Mouse (Mus musculus) yolk sac, embryonic 10.5 days (tissue): Measurements from ENCODE around the gene 1700023F06Rik.
"Not testable (repeated sequence)": the region's sequence is repeated elsewhere in the genome, so short reads cannot be mapped to it uniquely, and the experiment has no call there.

Source experiments
- DNase-seq: peaks from one replicate; pipeline ENCODE4 v3.0.0-alpha.2; 2017; ENCODE audit warnings: low spot score

The 1700023F06Rik gene

DNA sequence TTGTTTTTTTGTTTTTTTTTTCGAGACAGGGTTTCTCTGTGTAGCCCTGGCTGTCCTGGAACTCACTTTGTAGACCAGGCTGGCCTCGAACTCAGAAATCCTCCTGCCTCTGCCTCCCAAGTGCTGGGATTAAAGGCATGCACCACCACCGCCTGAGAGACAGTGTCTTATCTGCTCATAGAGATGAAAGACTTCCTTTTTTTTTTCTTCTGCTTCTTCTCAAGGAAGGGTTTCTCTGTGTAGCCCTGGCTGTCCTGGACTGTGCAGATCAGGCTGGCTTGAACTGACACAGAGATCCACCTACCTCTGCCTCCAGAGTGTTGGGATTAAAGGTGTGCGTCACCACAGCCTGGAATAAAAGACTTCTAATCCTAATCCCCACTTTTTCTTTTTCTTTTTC, 14.4 kb upstream of the 1700023F06Rik start:
- not testable (repeated sequence) for DNase-seq

DNA sequence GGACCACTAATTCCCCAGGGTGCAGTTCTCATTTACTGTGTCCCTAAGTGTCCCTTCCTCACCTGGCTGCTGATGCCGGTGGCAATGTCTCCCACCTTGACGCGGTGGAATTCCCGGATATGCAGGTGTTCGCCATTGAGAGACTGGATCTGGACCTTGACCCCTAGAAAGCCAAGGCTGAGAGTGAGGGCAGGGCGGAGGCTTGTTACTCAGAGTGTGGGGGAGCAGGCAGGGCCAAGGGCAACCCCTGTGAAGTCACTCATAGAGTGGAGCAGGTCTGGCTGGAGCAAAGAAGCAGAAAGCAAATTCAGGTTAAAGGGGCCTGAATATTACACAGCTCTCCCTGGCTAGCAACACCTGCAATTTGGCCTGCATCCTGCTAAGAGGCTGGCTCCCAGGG, 13.1 kb upstream of the 1700023F06Rik start:
- DNase-seq = peak; percentile 66

DNA sequence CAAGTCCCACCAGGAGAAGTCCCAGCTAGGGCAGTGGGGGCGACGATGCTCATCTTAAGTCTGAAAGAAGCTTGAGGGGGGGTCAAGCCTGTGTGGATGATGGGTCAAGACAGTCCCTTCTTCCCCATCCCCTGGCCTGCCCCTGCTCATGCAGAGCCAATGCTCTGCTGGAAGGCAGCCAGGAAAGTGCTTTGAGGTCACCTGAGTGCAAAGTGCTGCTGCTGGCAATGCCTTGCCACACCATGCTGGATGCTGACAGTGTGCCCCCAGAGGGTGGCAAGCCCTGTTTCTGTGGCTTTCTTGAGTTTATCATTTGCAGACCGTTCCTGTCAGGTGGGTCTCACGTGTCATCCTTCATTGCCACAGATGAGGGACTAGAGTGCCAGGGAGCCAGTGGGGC, 11.6 kb upstream of the 1700023F06Rik start:
- DNase-seq = no peak

DNA sequence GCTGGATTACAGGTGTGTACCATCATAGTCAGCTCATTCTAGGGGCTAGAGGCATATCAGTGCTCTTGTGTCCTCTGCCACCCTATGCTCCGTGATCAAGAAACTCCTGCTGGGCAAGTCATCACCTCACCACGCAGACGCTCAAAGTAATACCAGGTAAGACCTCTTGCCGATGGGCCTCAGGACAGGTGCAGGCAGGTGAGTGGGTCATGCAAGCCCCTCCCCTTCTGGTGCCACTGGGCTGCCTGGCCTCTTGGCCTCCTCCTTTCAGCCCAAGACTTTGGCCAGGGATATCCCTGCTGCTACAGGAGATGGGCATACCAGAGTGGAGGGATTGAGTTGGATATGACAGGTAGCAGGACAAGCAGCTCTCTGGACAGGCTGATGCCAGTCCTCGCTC, 10.9 kb upstream of the 1700023F06Rik start:
- no peak for DNase-seq

DNA sequence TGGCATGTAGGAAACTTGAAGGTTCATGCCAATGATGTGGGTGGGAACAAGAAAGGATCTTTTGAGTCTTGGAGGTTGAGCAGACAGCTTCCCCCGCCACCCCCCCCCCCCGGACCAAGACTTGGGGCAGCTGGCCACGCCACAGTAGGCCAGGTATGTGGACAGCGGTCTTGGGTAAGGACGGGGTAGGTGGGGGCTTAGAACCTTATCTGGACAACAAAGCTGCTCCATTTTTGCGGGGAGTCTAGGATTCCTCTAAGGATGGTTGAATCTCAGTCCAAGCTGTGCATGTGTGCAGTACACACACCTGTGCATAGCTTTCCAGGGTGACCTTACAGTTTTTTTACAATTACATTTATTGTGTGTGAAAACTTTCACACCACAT, 10.2 kb upstream of the 1700023F06Rik start:
- no peak for DNase-seq

DNA sequence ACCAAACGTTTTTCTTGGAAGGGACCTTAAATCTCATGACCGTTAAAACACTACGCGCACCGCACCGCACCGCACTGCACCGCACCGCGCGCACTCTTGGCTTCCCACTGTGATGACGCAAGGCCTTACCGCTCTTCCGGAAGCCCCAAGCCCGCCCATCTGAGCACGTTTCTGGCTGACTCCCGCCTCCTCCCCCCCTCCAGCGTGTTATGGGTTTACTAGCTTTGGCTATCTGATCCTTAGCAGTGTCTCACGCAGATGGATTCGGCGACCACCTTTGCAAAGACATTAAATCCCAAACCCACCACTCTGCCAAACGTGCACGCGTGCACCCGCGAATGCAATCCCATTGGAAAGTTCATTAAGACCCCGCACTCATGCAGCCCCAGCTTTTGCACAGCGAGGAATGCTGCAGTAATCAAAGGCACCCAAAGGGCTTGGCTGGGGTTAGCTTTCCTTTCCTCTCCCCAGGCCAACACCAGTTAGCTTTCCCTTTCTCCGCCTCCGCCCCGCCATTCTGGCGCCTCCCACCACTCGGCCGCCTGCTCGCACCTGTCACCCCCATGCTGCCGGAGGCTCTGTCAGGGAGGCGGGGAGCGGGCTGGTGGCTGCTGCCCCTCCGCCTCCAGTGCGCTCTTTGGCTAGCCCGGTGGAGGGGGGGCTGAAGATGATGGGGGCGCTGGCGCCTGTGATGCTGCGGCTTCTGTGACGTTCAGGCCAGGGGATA, 9.6 kb upstream of the 1700023F06Rik start, which contains the start of gene Spata32:
Gene Spata32 (minus strand): TSS at position 643 of the 727 bp plus-strand sequence.
- DNase-seq = peak; percentile 48

DNA sequence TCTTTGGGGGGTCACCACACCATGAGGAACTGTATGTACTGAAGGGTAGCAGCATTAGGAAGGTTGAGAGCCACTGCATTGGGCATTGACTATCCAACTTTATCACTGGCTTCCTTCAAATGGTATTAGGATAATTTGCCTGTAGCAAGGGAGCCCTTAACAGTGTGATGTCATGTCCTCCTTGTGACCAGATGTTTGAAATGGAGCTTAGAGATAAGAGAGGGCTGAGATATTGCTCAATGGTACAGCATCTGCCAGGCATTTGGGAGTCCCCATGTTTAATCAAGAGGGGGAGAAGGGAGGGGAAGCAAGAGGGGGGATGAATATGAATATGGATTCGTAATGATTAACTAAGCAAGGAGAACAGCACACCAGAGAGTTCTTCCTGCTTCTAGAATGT, 7.0 kb upstream of the 1700023F06Rik start:
- DNase-seq = no peak

DNA sequence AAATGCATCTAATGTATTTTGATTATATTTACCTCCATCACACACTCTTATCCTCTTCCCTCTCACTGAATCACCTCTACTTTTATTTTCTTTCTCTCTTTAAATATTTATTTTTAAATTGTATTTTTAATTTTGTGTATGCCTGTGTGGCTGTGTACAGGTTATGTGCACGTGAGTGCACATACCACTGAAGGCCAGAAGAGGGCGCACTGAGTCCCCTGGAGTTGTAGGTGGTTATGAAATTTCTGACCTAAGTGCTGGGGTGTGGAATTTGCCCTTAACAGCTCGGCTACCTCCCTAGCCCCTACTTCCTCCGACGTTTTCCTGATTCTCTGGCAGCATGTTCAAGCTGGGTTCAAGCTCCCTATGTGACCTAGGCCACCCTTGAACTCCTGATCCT, 5.4 kb upstream of the 1700023F06Rik start:
- no peak for DNase-seq

DNA sequence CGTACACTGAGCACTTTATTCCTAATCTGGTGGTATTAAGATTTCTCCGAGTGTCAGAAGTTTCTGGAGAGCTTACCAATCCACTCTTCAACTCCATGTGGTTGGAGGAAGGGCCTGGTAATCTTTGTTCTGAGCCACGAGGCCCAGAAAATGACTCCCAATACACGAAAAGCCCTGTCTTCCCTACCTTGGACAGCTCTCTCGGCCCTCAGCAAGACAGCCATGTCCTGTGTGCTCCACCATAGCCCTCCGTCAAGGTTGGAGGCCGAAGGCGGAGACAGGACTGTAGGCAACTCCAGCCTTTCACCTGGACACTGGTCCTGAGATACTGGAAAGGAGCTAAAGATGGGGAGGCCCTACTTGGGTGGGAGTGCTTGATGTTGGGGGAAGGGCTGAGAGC, 1.9 kb upstream of the 1700023F06Rik start:
- no peak for DNase-seq

DNA sequence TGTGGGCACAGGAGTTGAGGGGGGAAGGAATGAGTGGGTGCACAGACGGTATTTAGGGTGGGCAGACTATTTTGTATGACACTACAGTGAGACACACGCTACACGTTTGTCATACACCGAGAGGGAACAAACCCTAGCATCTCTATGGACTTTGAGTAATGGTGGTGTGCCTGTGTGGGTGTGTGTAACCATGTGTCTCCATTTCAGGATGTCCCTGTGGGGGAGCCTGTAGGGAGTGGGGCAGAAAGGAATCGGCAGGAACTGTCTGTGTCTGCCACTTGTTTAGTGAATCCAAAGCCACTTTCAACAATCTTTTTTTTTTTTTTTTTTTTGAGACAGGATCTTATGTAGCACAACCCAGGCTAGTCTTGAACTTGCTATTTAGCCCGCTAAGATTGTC, 2.2 kb downstream of the 1700023F06Rik start:
- no peak for DNase-seq

DNA sequence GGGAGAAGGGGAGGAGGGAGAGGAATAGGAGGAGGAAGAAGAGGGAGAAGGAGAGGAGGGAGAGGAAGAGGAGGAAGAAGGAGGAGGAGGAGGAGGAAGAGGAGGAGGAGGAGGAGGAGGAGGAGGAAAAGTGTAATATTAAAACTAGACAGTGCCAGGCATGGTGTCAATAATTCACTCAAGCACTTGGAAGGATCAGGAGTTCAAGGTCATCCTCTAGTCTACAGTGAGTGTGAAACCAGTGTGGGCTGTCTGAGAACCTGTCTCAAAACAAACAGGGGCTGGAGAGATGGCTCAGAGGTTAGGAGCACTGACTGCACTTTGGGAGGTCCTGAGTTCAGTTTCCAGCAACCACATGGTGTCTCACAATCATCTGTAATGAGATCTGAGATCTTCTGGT, 6.0 kb downstream of the 1700023F06Rik start:
- DNase-seq = no peak

DNA sequence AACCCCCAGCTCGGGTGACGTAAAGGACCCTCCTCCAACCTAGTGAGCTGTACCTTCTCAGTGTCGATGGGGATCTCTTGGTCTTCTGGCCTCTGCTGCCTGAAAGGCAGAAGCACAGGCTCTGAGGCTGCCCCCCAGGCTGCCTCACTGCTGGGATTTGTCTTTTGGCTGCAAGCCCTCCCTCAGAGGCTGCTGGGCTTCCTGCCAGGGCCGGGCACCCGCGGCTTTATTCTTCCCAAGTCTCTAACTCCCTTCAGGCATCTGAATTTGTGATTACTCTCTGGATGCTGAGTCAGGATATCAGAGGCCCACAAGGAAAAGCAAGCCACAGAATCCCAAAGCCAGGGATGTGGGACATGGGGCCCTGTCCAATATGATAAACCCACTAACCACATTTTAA, 6.7 kb downstream of the 1700023F06Rik start:
- DNase-seq = no peak

DNA sequence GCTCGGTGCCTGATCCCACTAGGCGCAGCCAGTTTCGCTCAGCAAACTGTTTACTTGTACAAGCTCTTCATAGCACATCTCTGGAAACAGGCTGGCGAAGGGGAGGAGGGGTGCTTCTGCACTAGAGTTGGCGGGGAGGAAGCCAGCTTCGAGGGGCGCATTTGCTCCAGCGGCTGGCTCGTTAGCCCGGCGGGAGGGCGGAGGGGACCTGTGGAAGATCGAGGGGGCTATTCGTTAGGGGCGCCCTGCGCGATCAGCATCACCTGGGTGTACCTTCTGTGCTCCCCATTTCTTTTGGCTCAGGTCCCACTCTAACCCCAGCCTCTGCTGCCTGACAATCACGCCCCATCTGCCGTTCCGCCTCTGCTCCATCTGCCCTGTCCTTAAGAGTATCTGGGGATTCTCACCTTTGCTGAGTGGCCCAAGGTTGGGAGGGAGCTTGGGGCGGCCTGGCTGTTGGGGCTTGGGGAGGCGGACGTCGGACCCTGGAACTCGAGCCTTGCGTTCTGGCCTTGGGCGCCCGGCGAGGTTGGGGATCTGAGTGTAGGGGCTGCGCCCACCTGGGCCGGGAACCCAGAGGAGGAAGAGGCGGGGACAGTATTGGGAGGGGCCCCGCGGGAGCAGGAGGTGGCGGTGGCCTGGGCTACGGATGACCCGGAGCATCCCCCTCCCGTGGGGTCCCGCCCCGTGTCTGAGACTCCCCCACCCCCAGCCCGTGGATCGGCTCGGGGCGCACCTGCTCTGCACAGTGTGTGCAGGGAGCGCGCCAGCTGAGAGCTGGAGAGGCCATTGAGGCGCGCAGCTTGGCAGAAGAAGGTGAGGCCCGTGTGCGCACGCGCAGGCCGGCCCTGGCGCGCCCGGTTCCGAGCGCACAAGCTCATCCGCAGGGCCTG, 9.2 kb downstream of the 1700023F06Rik start:
- no peak for DNase-seq

DNA sequence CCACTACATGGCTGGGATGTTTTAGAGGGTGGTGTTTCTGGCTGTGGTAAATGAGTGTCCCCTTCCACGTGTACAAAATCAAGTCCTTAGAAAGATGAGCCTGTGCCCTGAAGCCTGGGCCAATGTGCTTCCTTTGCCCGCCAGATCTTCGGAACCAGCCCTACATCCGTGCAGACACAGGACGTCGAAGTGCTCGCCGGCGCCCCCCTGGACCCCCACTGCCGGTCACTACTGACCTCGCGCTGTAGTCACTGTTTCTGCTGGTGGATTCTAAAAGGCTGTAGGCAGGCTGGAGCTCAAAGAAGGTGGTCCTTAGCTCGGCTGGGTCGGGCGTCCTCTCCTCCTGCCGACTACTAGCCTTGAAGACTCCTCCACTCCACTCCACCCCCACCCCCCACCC, 10.0 kb downstream of the 1700023F06Rik start:
- no peak for DNase-seq

DNA sequence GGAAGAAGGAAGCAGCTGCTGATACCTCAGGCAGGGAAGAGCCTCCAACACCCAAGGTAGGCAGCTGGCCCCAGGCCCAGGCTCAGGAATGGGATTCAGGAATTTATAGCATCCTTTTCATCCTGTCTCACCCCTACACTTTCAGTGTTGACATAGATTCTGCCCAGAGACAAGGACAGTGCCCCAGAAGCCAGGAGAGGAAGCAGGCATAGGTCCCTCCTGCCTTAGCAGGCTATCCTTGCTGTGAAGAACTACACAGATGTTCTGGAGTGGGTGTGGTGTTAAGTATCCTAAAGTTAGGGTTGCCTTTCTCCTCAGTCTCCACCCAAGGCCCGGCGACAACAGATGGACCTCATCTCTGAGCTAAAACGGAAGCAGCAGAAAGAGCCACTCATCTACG, 11.0 kb downstream of the 1700023F06Rik start:
- DNase-seq = no peak

DNA sequence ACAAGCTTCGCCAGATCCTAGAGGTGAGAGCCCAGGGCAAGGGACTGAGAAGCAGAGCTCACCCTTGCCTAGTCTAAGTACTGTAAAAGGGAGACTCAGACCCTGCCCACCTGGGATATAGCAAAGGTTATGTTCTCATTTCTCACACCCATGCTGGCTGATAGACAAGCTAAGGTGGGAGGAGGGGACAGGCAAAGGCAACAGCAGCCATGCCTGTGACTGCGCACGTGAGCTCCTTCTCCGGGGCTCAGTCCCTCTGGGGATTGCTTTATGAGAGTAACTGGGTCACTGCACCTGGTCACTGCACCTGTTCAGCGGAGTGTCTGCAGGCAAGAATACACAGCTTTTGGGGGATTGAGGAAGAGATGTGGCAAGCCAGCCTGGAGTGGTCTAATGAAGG, 12.7 kb downstream of the 1700023F06Rik start:
- DNase-seq = no peak

DNA sequence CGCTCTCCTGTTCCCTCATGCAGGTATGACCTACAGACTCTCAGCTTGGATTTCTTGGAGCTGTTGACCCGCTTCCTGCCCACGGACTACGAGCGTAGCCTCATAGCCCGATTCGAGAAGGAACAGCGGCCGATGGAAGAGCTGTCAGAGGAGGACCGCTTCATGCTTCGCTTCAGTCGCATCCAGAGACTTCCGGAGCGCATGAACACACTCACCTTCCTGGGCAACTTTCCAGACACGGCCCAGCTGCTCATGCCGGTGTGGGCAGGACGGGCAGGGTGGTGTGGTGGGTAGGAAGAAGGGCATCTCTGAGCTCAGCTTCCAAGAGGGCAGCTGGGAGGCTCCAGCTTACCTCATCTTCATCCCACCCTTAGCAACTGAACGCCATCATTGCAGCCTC, 13.1 kb downstream of the 1700023F06Rik start:
- no peak for DNase-seq

DNA sequence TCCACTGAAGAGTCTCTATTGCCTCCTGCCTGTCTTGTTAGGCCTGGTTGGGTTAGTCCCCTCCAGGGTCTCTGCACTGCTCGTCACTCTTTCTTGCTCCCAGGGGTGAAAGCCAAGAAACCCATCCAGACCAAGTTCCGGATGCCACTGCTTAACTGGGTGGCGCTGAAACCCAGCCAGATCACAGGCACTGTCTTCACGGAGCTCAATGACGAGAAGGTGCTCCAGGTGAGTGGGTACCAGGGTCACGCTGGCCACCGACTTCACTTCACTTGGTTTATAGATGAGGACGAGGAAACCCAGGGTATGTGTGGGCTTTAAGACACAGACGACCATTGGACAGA, 14.6 kb downstream of the 1700023F06Rik start:
- no peak for DNase-seq

DNA sequence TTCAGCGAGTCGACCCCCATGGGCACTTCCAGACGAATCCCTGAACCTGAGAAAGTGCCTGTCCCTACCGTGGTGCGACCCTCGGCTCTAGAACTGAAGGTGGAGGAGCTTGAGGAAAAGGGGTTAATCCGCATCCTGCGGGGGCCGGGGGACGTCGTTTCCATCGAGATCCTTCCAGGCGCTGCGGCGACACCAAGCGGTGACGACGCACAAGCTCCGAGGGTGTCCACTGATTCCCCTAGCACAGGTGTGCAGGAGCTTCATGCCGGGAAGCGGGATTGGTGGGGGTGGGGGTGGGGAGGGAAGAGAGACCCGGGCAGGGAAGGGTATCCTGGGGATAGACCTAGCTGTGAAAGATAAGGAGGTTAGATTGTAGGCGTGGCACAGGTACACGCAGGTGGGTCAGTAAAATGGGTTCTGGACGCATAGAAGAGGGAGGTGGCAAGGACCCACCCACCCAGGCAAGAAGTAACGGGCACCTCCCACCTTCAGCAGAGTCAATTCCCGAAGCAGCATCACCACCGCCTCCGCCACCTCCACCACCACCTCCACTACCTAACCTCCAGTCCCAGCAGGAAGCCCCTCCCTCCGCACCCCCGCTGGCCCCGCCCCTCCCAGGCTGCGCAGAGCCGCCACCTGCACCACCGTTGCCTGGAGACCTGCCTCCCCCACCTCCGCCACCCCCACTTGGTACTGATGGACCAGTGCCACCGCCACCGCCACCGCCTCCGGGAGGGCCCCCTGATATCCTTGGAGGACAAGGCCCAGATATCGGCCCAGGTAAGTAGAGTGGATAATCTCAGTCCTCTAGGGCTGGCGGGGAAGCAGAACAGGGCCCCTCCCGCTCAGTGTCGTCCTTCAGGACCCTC, 15.2 kb downstream of the 1700023F06Rik start:
- DNase-seq = no peak

DNA sequence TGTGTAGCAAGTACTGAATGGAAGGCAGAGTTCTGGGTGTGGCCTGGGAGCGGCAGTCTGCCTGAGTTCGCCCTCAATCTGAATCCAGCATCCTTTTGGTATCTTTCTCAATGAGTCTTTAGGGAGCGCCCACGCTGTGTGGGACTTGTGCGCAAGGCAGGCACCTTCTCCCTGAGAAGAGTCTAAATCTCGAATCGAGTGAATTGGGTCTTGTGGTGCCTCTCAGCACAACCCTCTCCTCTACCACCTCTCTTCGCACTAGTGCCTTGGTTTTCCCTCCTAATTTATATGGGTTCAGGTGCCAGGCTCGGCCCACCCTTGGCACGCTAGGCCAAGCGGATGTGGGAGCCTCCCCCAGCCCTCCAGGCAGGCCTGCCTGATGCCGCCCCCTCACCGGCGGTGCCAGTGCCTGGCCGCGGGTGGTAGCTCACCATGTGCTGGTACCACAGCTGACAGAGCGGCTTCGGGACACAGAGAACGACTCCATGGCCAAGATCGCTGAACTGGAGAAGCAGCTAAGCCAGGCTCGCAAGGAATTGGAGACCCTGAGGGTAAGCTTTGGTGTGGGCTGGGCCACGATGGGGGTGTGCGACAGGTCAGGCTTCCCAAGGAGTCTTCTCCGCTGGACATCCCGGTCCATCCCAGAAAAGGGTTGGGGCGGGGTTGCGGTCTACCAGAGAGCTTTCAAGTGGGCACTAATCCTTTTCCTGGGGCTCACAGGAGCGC, 16.0 kb downstream of the 1700023F06Rik start:
- DNase-seq = no peak

DNA sequence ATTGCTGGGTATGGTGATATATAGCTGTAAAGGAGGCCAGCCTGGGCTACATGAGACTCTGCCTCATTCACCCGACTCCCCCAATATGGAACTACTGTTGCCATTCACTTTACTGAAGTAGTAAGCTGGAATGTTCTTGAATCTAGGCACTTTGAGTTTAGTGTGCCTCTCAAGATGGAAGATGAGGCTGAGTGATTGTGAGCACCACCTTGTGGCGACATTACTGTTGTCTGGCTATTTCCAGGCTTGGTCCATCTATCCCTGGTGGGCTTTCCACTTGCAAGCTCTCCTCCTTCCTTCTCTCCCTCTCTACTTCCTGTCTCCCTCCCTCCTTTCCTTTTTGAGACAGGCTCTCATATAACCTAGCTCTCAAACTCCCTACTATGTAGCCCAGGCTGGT, 23.5 kb downstream of the 1700023F06Rik start:
- no peak for DNase-seq

DNA sequence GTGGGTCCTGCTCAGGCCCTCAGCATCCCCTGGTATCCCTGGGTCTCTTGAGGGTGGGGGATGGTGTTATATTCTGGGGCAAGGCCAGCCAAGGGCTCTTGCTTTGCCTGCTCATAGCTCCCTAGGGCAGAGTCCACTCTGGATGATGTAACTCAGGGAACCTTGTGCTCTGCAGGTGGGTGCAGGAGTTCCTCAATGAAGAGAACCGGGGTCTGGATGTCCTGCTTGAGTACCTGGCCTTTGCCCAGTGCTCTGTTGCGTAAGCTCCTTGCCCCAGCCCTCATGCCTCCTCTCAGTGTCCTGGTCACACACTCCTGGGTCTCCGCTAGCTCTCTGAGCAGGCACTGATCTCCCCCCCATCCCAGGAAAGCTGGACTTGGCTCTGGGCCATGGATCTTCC, 26.4 kb downstream of the 1700023F06Rik start:
- peak; percentile 86 for DNase-seq
